Mouse (Mus musculus): ENCODE data around the gene Cfap45. TPM values are rescaled to one million over a fixed set of nuclear protein-coding genes. Genes with fewer than 3 reads are reported as not detected.

Cfap45 gene
- 0.02 TPM in 1 of 2 replicates, not detected in the other for polyA plus RNA-seq (2012)

- Histone ChIP-seq H3K4me1 (ENCODE audit: control insufficient read depth) (no peaks in the 10 kb centered on the region; the same call in 1 of the 2 replicates), H3K4me3 (replicated peaks) (no peak within 1 kb of the TSS), H3K27me3 (ENCODE audit: control insufficient read depth) (peaks cover 26% of the 10 kb centered on the region), H3K9me3 (ENCODE audit: control insufficient read depth, low read length) (peaks cover 4% of the 10 kb centered on the region; the same call in 1 of the 2 replicates), H3K36me3 (ENCODE audit: control insufficient read depth) (no peaks in the 10 kb centered on the region)
- TF ChIP-seq GATA1 (IDR thresholded peaks at IDR 0.05; ENCODE audit: low read length) = no peak
- TF ChIP-seq TAL1 (IDR thresholded peaks at IDR 0.05; ENCODE audit: low read length) = no peak
These were observed at the start of gene Cfap45 for GRCm38 (mm10) chr1:172520576-172521440. Cfap45 (plus strand) TSS chr1:172520801.

GRCm38 (mm10) chr1:172472909-172473308, 47.7 kb upstream of the Cfap45 start:
- no peaks in the 10 kb centered on the region for H3K36me3 ChIP-seq (ENCODE audit: control insufficient read depth)
- no peak for TF ChIP-seq TAL1 (IDR thresholded peaks at IDR 0.05; ENCODE audit: low read length)
- TF ChIP-seq GATA1 (IDR thresholded peaks at IDR 0.05; ENCODE audit: low read length) = no peak
- no peak overlapping the region for H3K4me3 ChIP-seq (replicated peaks)

GRCm38 (mm10) chr1:172474196-172474595, 46.4 kb upstream of the Cfap45 start:
- TF ChIP-seq TAL1 (IDR thresholded peaks at IDR 0.05; ENCODE audit: low read length) = no peak
- TF ChIP-seq GATA1 (IDR thresholded peaks at IDR 0.05; ENCODE audit: low read length) = no peak
- no peak overlapping the region for H3K4me3 ChIP-seq (replicated peaks)
- H3K27me3 ChIP-seq (ENCODE audit: control insufficient read depth) = no peaks in the 10 kb centered on the region
- no peaks in the 10 kb centered on the region for H3K4me1 ChIP-seq (ENCODE audit: control insufficient read depth)
- no peaks in the 10 kb centered on the region for H3K9me3 ChIP-seq (ENCODE audit: control insufficient read depth, low read length)
- no peaks in the 10 kb centered on the region for H3K36me3 ChIP-seq (ENCODE audit: control insufficient read depth)

More at GRCm38 (mm10) chr1:172472909-172473308, 47.7 kb upstream of the Cfap45 start:
- Histone ChIP-seq H3K27me3 (ENCODE audit: control insufficient read depth) (no peaks in the 10 kb centered on the region), H3K4me1 (ENCODE audit: control insufficient read depth) (no peaks in the 10 kb centered on the region), H3K9me3 (ENCODE audit: control insufficient read depth, low read length) (no peaks in the 10 kb centered on the region)

- Histone ChIP-seq H3K36me3 (ENCODE audit: control insufficient read depth) (no peaks in the 10 kb centered on the region), H3K4me1 (ENCODE audit: control insufficient read depth) (no peaks in the 10 kb centered on the region), H3K4me3 (replicated peaks) (no peak within 1 kb of the TSS), H3K27me3 (ENCODE audit: control insufficient read depth) (peaks cover 3% of the 10 kb centered on the region; the same call in 1 of the 2 replicates), H3K9me3 (ENCODE audit: control insufficient read depth, low read length) (no peaks in the 10 kb centered on the region)
- no peak for TF ChIP-seq TAL1 (IDR thresholded peaks at IDR 0.05; ENCODE audit: low read length)
- no peak for TF ChIP-seq GATA1 (IDR thresholded peaks at IDR 0.05; ENCODE audit: low read length)
These were observed 45.4 kb upstream of the Cfap45 start, which contains the start of gene Slamf9 for GRCm38 (mm10) chr1:172475054-172475741. Slamf9 (plus strand) TSS chr1:172475358.

- Histone ChIP-seq H3K9me3 (ENCODE audit: control insufficient read depth, low read length) (no peaks in the 10 kb centered on the region), H3K36me3 (ENCODE audit: control insufficient read depth) (no peaks in the 10 kb centered on the region), H3K4me3 (replicated peaks) (no peak overlapping the region), H3K4me1 (ENCODE audit: control insufficient read depth) (peaks cover 3% of the 10 kb centered on the region; the same call in 1 of the 2 replicates), H3K27me3 (ENCODE audit: control insufficient read depth) (peaks cover 31% of the 10 kb centered on the region)
- TF ChIP-seq TAL1 (IDR thresholded peaks at IDR 0.05; ENCODE audit: low read length) (no peak), GATA1 (IDR thresholded peaks at IDR 0.05; ENCODE audit: low read length) (no peak)
These were observed 42.6 kb upstream of the Cfap45 start for GRCm38 (mm10) chr1:172478020-172478419.

- peaks cover 32% of the 10 kb centered on the region for H3K27me3 ChIP-seq (ENCODE audit: control insufficient read depth)
- peaks cover 3% of the 10 kb centered on the region; the same call in 1 of the 2 replicates for H3K4me1 ChIP-seq (ENCODE audit: control insufficient read depth)
- no peak overlapping the region for H3K4me3 ChIP-seq (replicated peaks)
- TF ChIP-seq GATA1 (IDR thresholded peaks at IDR 0.05; ENCODE audit: low read length) = no peak
- no peak for TF ChIP-seq TAL1 (IDR thresholded peaks at IDR 0.05; ENCODE audit: low read length)
- H3K9me3 ChIP-seq (ENCODE audit: control insufficient read depth, low read length) = no peaks in the 10 kb centered on the region
- no peaks in the 10 kb centered on the region for H3K36me3 ChIP-seq (ENCODE audit: control insufficient read depth)
These were observed 40.2 kb upstream of the Cfap45 start for GRCm38 (mm10) chr1:172480376-172480775.

- H3K27me3 ChIP-seq (ENCODE audit: control insufficient read depth) = peaks cover 32% of the 10 kb centered on the region
- H3K4me1 ChIP-seq (ENCODE audit: control insufficient read depth) = peaks cover 3% of the 10 kb centered on the region; the same call in 1 of the 2 replicates
- no peaks in the 10 kb centered on the region for H3K9me3 ChIP-seq (ENCODE audit: control insufficient read depth, low read length)
- no peak overlapping the region for H3K4me3 ChIP-seq (replicated peaks)
- H3K36me3 ChIP-seq (ENCODE audit: control insufficient read depth) = no peaks in the 10 kb centered on the region
- TF ChIP-seq GATA1 (IDR thresholded peaks at IDR 0.05; ENCODE audit: low read length) = no peak
- no peak for TF ChIP-seq TAL1 (IDR thresholded peaks at IDR 0.05; ENCODE audit: low read length)
These were observed 39.5 kb upstream of the Cfap45 start for GRCm38 (mm10) chr1:172481111-172481510.

GRCm38 (mm10) chr1:172481540-172482280, 38.9 kb upstream of the Cfap45 start, which contains the start of gene Igsf9:
Igsf9 (plus strand) TSS chr1:172481788.
- Histone ChIP-seq H3K4me3 (replicated peaks) (peak within 1 kb of the TSS; percentile 35), H3K9me3 (ENCODE audit: control insufficient read depth, low read length) (no peaks in the 10 kb centered on the region), H3K27me3 (ENCODE audit: control insufficient read depth) (peaks cover 32% of the 10 kb centered on the region), H3K36me3 (ENCODE audit: control insufficient read depth) (no peaks in the 10 kb centered on the region), H3K4me1 (ENCODE audit: control insufficient read depth) (peaks cover 3% of the 10 kb centered on the region; the same call in 1 of the 2 replicates)
- no peak for TF ChIP-seq TAL1 (IDR thresholded peaks at IDR 0.05; ENCODE audit: low read length)
- no peak for TF ChIP-seq GATA1 (IDR thresholded peaks at IDR 0.05; ENCODE audit: low read length)
